Mouse (Mus musculus) stomach, postnatal 0 days (tissue): ENCODE measurements at regions not wholly inside any gene's neighbourhood (a gene's known extent, or its start where the extent isn't known, plus 50 kb on each side); places are given as distances from the start of the nearest gene placed in this dataset.

ENCODE experiments used
- ATAC-seq: fragments of 200-750 bp; cut with Nextera tagmentation; 2 replicates; pipeline ENCODE4 v1.8.0; 2017; ENCODE audit not compliant: low FRiP score, low TSS enrichment
- DNase-seq: peaks from one replicate; pipeline ENCODE4 v3.0.0-alpha.2; 2016; ENCODE audit warnings: low spot score
- H3K27ac ChIP-seq: fragments of 300-500 bp; sonication (generic); replicated peaks from 2 replicates; pipeline ENCODE4 v1.5.1; 2014; ENCODE audit warnings: mild to moderate bottlenecking, control low read depth
- H3K27me3 ChIP-seq: fragments of 300-500 bp; sonication (generic); 2 replicates; pipeline ENCODE4 v1.6.1; 2014; ENCODE audit warnings: low read length; ENCODE audit not compliant: control insufficient read depth, insufficient read depth
- H3K36me3 ChIP-seq: fragments of 300-500 bp; sonication (generic); 2 replicates; pipeline ENCODE4 v1.6.1; 2014; ENCODE audit warnings: low read length, mixed read lengths; ENCODE audit not compliant: control insufficient read depth, insufficient read depth
- H3K4me1 ChIP-seq: fragments of 300-500 bp; sonication (generic); replicated peaks from 2 replicates; pipeline ENCODE4 v1.6.1; 2014; ENCODE audit warnings: antibody characterized with exemption; ENCODE audit not compliant: control insufficient read depth, insufficient read depth
- H3K4me2 ChIP-seq: fragments of 300-500 bp; sonication (generic); replicated peaks from 2 replicates; pipeline ENCODE4 v1.6.1; 2014; ENCODE audit warnings: low read depth, mild to moderate bottlenecking, control low read depth, moderate library complexity
- H3K4me3 ChIP-seq: fragments of 300-500 bp; sonication (generic); 2 replicates; pipeline ENCODE4 v1.5.1; 2014; ENCODE audit warnings: low read depth, low read length, control low read depth
- H3K9ac ChIP-seq: fragments of 300-500 bp; sonication (generic); 2 replicates; pipeline ENCODE4 v1.6.1; 2014; ENCODE audit warnings: mild to moderate bottlenecking, low read length, control low read depth, mixed read lengths
- H3K9me3 ChIP-seq: fragments of 300-500 bp; sonication (generic); 2 replicates; pipeline ENCODE4 v1.6.1; 2016; ENCODE audit warnings: low read length; ENCODE audit not compliant: control insufficient read depth
- CTCF ChIP-seq: IDR thresholded peaks from 2 replicates; pipeline ENCODE4 v1.5.1; 2016; ENCODE audit warnings: antibody characterized with exemption, low read depth, mild to moderate bottlenecking, moderate library complexity
- EP300 ChIP-seq: optimal IDR thresholded peaks from 2 replicates; pipeline ENCODE3; 2016; ENCODE audit warnings: antibody characterized with exemption
- WGBS: fragments of 180-500 bp; shearing (Covaris S2); extraction: QIAGEN DNeasy Blood & Tissue Kit; methylation state at CpG from one replicate; pipeline ENCODE4 v1.1.7; 2014; 5-methylcytosine and 5-hydroxymethylcytosine counted together

DNA sequence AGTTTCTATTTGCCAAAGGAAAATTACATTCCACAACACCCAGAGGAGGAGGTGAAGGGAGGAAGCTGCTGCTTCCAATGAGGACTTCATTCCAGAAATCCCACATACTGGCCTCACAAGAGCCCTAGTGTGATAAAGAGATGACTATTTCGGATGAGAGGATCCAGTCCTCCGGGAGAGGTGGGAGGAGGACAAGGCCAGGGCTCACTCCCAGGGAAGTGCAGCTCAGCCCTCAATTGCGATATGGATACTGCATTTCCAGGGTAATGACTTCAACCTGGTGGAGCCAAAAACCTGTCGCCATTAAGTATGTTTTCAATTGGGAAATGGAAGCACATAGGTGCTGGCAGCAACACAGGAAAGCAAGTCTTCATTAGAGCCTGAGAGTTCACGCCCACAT lies 74.7 kb upstream of the Dynlrb2 start:
- 74% methylated on average over 5 of the region's 5 CpGs for WGBS
- DNase-seq, result peak; percentile 18
- no peak overlapping the region for H3K9ac ChIP-seq

DNA sequence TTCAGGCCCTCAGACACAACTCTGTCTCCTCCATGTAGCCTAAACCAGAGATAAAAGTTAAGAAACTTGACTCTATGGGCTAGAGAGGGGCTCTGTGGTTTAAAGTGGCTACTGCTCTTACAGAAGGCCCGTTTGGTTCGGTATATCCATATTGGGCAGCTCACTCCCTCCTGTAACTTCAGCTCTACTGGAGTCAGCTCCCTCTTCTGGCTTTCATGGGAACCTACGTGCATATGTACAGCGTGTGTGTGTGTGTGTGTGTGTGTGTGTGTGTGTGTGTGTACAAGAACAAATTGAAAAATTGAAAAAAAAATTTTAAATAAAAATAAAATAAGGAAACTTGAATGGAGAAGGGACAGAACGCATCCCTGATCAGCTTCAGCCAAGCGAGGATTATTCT lies 75.1 kb upstream of the Dynlrb2 start:
- 60% methylated on average over 6 of the region's 6 CpGs for WGBS
- Histone ChIP-seq H3K27ac (no peak overlapping the region), H3K4me1 (no peaks in the 10 kb centered on the region), H3K27me3 (no peaks in the 10 kb centered on the region), H3K9me3 (no peaks in the 10 kb centered on the region), H3K4me2 (no peak overlapping the region), H3K4me3 (no peak overlapping the region), H3K36me3 (no peaks in the 10 kb centered on the region), H3K9ac (no peak overlapping the region)
- no peak for DNase-seq
- TF ChIP-seq EP300 (no peak), CTCF (peak; percentile 56)
- ATAC-seq, result peak; percentile 54; the same call in 1 of the 2 replicates

More for the DNA sequence above, 74.7 kb upstream of the Dynlrb2 start:
- peak; percentile 37 for TF ChIP-seq EP300
- no peak for TF ChIP-seq CTCF
- Histone ChIP-seq H3K27me3 (no peaks in the 10 kb centered on the region), H3K9me3 (no peaks in the 10 kb centered on the region), H3K4me2 (no peak overlapping the region), H3K4me1 (no peaks in the 10 kb centered on the region), H3K4me3 (no peak overlapping the region), H3K27ac (no peak overlapping the region), H3K36me3 (no peaks in the 10 kb centered on the region)
- ATAC-seq, result peak; percentile 47; the same call in 1 of the 2 replicates

DNA sequence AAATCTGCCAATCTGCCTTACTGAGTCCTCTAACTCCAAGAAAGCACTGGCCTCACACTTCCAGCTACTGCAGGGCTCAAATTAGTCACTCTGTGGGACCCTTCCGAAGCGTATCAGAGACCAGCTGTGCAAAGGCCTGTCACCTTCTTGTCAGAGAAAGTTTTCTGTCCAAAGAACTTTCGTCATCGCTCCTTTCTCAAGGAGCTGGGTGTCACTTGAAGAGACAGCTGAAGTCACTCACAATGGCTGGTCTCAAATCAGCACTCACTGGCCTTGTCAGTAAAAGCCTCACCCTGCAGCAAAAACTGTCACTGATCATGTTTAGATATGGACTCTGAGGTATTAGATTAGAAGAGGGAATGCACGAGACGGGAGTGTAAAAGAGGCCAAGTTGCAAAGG lies 81.9 kb upstream of the Dynlrb2 start:
- Histone ChIP-seq H3K4me1 (no peaks in the 10 kb centered on the region), H3K4me3 (no peak overlapping the region), H3K9me3 (no peaks in the 10 kb centered on the region), H3K36me3 (no peaks in the 10 kb centered on the region), H3K27me3 (no peaks in the 10 kb centered on the region), H3K4me2 (no peak overlapping the region), H3K9ac (no peak overlapping the region), H3K27ac (no peak overlapping the region)
- TF ChIP-seq CTCF (no peak), EP300 (no peak)
- ATAC-seq (no peak), DNase-seq (no peak)
- WGBS, result 61% methylated on average over 6 of the region's 6 CpGs

DNA sequence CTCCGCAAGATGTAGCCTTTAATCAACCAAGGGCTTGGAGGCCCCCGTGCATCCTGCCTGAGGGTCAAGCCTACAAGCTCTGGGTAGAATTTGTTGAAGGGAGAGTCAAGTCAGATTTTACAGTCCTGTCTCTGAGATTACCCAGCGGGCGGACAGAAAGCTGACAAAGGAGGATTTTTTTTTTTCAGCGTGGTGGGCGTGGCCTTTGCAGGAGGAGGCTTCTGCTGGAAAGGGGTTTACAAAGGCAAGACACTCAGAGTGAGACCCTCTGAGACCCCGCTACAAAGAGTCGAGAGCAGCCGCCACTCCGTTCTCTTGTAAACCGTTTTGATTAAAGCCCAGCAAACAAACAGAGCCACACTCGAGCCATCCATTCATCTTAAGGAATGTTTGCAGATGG lies 92.1 kb upstream of the Dynlrb2 start:
- no peak overlapping the region for H3K27ac ChIP-seq
- no peak for TF ChIP-seq CTCF
- no peak for TF ChIP-seq EP300
- H3K36me3 ChIP-seq, result no peaks in the 10 kb centered on the region
- H3K4me3 ChIP-seq, result no peak overlapping the region
- ATAC-seq (no peak), DNase-seq (no peak)
- no peak overlapping the region for H3K9ac ChIP-seq
- no peaks in the 10 kb centered on the region for H3K27me3 ChIP-seq
- 23% methylated on average over 12 of the region's 12 CpGs for WGBS
- H3K9me3 ChIP-seq, result no peaks in the 10 kb centered on the region
- H3K4me1 ChIP-seq, result no peaks in the 10 kb centered on the region
- H3K4me2 ChIP-seq, result no peak overlapping the region

DNA sequence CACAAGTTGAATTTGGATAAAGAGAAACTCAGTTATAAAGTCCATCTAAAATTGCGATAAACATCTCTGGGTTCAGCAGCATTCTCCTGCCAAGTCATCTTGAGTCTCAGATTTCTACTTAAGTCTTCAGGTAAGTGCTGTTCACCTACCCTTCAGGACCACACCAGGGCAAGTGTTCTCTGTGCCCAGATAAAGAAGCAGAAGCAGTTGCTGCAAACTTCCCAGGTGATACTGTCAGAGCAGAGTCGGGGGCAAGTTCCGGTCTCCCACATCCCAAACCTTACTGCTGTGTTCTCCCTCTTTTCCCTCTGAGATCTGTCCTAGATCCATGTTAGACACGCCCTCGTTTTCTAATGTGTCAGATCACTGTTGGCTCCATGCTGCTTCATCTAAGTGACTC lies 94.7 kb upstream of the Dynlrb2 start:
- Histone ChIP-seq H3K4me3 (no peak overlapping the region), H3K4me2 (no peak overlapping the region), H3K27me3 (no peaks in the 10 kb centered on the region), H3K4me1 (no peaks in the 10 kb centered on the region), H3K36me3 (no peaks in the 10 kb centered on the region), H3K9me3 (no peaks in the 10 kb centered on the region), H3K9ac (no peak overlapping the region), H3K27ac (no peak overlapping the region)
- TF ChIP-seq EP300, result no peak
- TF ChIP-seq CTCF, result no peak
- DNase-seq (no peak), ATAC-seq (no peak)
- WGBS, result 80% methylated on average over 5 of the region's 5 CpGs

DNA sequence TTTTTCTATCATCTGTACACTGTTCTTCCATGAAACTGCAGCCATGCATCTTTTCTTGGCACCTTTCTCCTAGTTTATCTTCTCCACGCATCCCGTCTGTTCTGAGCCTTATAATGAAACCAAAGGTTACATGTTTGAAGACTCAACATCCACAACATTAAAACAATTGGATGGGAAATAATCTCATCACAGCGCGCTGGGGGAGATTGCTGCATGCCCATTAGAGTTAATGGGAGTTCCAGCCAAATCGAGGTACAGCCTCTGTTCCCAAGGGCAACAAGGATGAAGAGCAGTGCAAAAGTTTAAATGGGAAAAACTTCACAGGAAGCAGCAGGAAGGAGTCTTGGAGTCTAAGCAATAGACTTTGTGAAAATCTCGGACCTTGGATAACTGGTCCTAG lies 95.8 kb upstream of the Dynlrb2 start:
- TF ChIP-seq EP300 (no peak), CTCF (no peak)
- no peaks in the 10 kb centered on the region for H3K9me3 ChIP-seq
- no peak overlapping the region for H3K4me3 ChIP-seq
- no peaks in the 10 kb centered on the region for H3K27me3 ChIP-seq
- WGBS, result 85% methylated on average over 6 of the region's 6 CpGs
- H3K9ac ChIP-seq, result no peak overlapping the region
- no peak overlapping the region for H3K27ac ChIP-seq
- DNase-seq, result no peak
- no peak for ATAC-seq
- no peak overlapping the region for H3K4me2 ChIP-seq
- H3K4me1 ChIP-seq, result no peaks in the 10 kb centered on the region
- H3K36me3 ChIP-seq, result no peaks in the 10 kb centered on the region
